Comparison of ENCODE assay signal across 7 mouse cellular contexts in the genomic region with DNA sequence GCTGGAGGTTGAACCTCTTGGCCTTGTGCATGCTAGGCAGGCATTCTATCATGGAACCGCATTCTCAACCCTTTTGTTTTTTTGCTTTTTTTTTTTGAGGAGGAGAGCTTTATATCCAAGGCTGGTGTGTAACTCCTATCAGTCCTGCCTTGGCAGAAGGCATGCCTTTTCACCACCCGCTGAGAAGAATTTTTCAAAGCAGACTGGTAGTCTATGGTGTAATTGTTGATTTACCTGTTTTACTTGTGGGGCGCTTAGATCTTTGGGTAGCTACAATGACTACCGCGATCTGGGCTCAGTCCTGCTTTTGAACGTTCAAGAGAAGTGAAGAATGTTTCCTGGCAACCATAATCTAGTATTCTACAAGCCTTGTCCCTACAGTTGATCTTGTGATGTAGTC. TPM values are rescaled to one million over a fixed set of nuclear protein-coding genes. Genes with fewer than 3 reads are reported as not detected.
DNase-seq lines count a peak whose midpoint lies in the region; ATAC-seq lines count a peak whose summit lies in the region.

No protein-coding gene starts in this region.

- H3K27ac ChIP-seq in neural tube, embryonic 11.5 days (ENCODE audit: low read depth, low read length) = no peak overlapping the region
- H3K27ac ChIP-seq in forebrain, embryonic 12.5 days = no peak overlapping the region
- no peak overlapping the region for H3K27ac ChIP-seq in liver, embryonic 12.5 days

- H3K9ac ChIP-seq in neural tube, embryonic 11.5 days (ENCODE audit: low read length) = peak overlapping the region; percentile 94
- peak overlapping the region; percentile 96 for H3K9ac ChIP-seq in forebrain, embryonic 12.5 days
- peak overlapping the region; percentile 92 for H3K9ac ChIP-seq in liver, embryonic 12.5 days

- DNase-seq in neural tube, embryonic 11.5 days (ENCODE audit: low spot score) = no peak
- DNase-seq in neural tube, embryonic 10.5 days (ENCODE audit: extremely low spot score, low spot score) = no peak
- no peak for DNase-seq in Muller cell, postnatal 12 days (ENCODE audit: inconsistent ontology term)
- no peak for DNase-seq in testis, postnatal 14 days (ENCODE audit: low spot score)
- no peak for DNase-seq in ovary, adult 18-20 months (ENCODE audit: low spot score)

- peaks cover 9% of the 10 kb centered on the region for H3K4me1 ChIP-seq in neural tube, embryonic 11.5 days (ENCODE audit: control insufficient read depth, insufficient read depth, low read length)
- peaks cover 20% of the 10 kb centered on the region for H3K4me1 ChIP-seq in forebrain, embryonic 12.5 days
- H3K4me1 ChIP-seq in liver, embryonic 12.5 days = peaks cover 46% of the 10 kb centered on the region

- no peaks in the 10 kb centered on the region for H3K27me3 ChIP-seq in neural tube, embryonic 11.5 days (ENCODE audit: control insufficient read depth, insufficient read depth, low read length)
- no peaks in the 10 kb centered on the region for H3K27me3 ChIP-seq in forebrain, embryonic 12.5 days
- H3K27me3 ChIP-seq in liver, embryonic 12.5 days (replicated peaks) = no peaks in the 10 kb centered on the region

- H3K9me3 ChIP-seq in neural tube, embryonic 11.5 days (ENCODE audit: control insufficient read depth, low read length) = no peaks in the 10 kb centered on the region
- no peaks in the 10 kb centered on the region for H3K9me3 ChIP-seq in forebrain, embryonic 12.5 days
- no peaks in the 10 kb centered on the region for H3K9me3 ChIP-seq in liver, embryonic 12.5 days (replicated peaks)

- H3K4me2 ChIP-seq in neural tube, embryonic 11.5 days (ENCODE audit: low read depth) = peak overlapping the region; percentile 96
- H3K4me2 ChIP-seq in forebrain, embryonic 12.5 days = peak overlapping the region; percentile 92
- H3K4me2 ChIP-seq in liver, embryonic 12.5 days = peak overlapping the region; percentile 90

- 69% methylated on average over 6 of the region's 6 CpGs for WGBS in neural tube, embryonic 11.5 days
- WGBS in forebrain, embryonic 12.5 days = 75% methylated on average over 6 of the region's 6 CpGs
- WGBS in liver, embryonic 12.5 days (ENCODE audit: insufficient replicate concordance) = 50% methylated on average over 6 of the region's 6 CpGs

- H3K36me3 ChIP-seq in neural tube, embryonic 11.5 days (ENCODE audit: control insufficient read depth, insufficient read depth, low read length) = peaks cover 2% of the 10 kb centered on the region; the same call in 1 of the 2 replicates
- peaks cover 13% of the 10 kb centered on the region for H3K36me3 ChIP-seq in forebrain, embryonic 12.5 days (replicated peaks)
- peaks cover 37% of the 10 kb centered on the region for H3K36me3 ChIP-seq in liver, embryonic 12.5 days

- ATAC-seq in neural tube, embryonic 11.5 days (ENCODE audit: insufficient read depth, low FRiP score, low TSS enrichment) = no peak
- no peak for ATAC-seq in forebrain, embryonic 12.5 days (ENCODE audit: low FRiP score)
- no peak for ATAC-seq in liver, embryonic 12.5 days

- H3K4me3 ChIP-seq in neural tube, embryonic 11.5 days (ENCODE audit: low read depth, low read length) = peak overlapping the region; percentile 91
- peak overlapping the region; percentile 93 for H3K4me3 ChIP-seq in forebrain, embryonic 12.5 days (replicated peaks)
- H3K4me3 ChIP-seq in liver, embryonic 12.5 days = peak overlapping the region; percentile 84

RNA-seq across cellular contexts. Expression of gene Exosc7, which starts 0.9 kb away (rescaled TPM):
- polyA plus RNA-seq in neural tube, embryonic 11.5 days (2014; fragmentation: Nextera tagmentation; extraction: Ambion mirVana) = 101 and 110 TPM in 2 replicates
- polyA plus RNA-seq in forebrain, embryonic 12.5 days (2016; fragmentation: Nextera tagmentation; extraction: Ambion mirVana) = 111 and 116 TPM in 2 replicates
- 116 and 123 TPM in 2 replicates for polyA plus RNA-seq in liver, embryonic 12.5 days (2016; fragmentation: Nextera tagmentation; extraction: Ambion mirVana)

RNA-seq across cellular contexts. Expression of gene Zdhhc3, which starts 0.9 kb away (rescaled TPM):
- 60.5 and 66.4 TPM in 2 replicates for polyA plus RNA-seq in neural tube, embryonic 11.5 days (2014; fragmentation: Nextera tagmentation; extraction: Ambion mirVana)
- polyA plus RNA-seq in forebrain, embryonic 12.5 days (2016; fragmentation: Nextera tagmentation; extraction: Ambion mirVana) = 82.2 and 83.4 TPM in 2 replicates
- polyA plus RNA-seq in liver, embryonic 12.5 days (2016; fragmentation: Nextera tagmentation; extraction: Ambion mirVana) = 51.2 and 52.1 TPM in 2 replicates

RNA-seq across cellular contexts. Expression of gene Clec3b, which starts 36.8 kb away (rescaled TPM):
- polyA plus RNA-seq in neural tube, embryonic 11.5 days (2014; fragmentation: Nextera tagmentation; extraction: Ambion mirVana) = not detected in 2 replicates
- polyA plus RNA-seq in forebrain, embryonic 12.5 days (2016; fragmentation: Nextera tagmentation; extraction: Ambion mirVana) = 0.32 TPM in 1 of 2 replicates, not detected in the other
- not detected in 2 replicates for polyA plus RNA-seq in liver, embryonic 12.5 days (2016; fragmentation: Nextera tagmentation; extraction: Ambion mirVana)
